Mouse (Mus musculus): ENCODE results near the gene Eya4. TPM values are rescaled to one million over a fixed set of nuclear protein-coding genes. Genes with fewer than 3 reads are reported as not detected.
A peak's percentile ranks its signal among the peaks of the same experiment; 100 is the strongest.

The Eya4 gene
- polyA plus RNA-seq, 1 experiment from 2014 or later = 3.3 TPM

- H3K27me3 ChIP-seq = no peaks in the 10 kb centered on the region
- POLR2A ChIA-PET = no interaction called here
- CTCF ChIA-PET = interaction anchor here (0.8 kb wide), 1 partner anchor 247 kb away, joined by 3 read pairs; no protein-coding TSS in a partner anchor
- TF ChIP-seq CTCF (IDR thresholded peaks at IDR 0.05) = no peak
- DNase-seq (ENCODE audit: low read depth, low spot score) (peak; percentile 30), ATAC-seq (peak; percentile 17)
- in situ Hi-C loops (cut with MboI; ENCODE audit: low pct_unique_long_range_greater_than_20kb) = no loop called here
These were observed 193.5 kb downstream of the Eya4 start for GRCm38 (mm10) chr10:23156866-23157625.

- POLR2A ChIA-PET = no interaction called here
- ATAC-seq = no peak
- no peaks in the 10 kb centered on the region for H3K27me3 ChIP-seq
- CTCF ChIA-PET = interaction anchor here (1.0 kb wide), 1 partner anchor 461 kb away, joined by 3 read pairs; no protein-coding TSS in a partner anchor
- DNase-seq (ENCODE audit: low read depth, low spot score) = no peak
- peak; percentile 58 for TF ChIP-seq CTCF (IDR thresholded peaks at IDR 0.05)
- in situ Hi-C loops (cut with MboI; ENCODE audit: low pct_unique_long_range_greater_than_20kb) = no loop called here
These were observed 200.2 kb downstream of the Eya4 start for GRCm38 (mm10) chr10:23150401-23150800.

- POLR2A ChIA-PET = no interaction called here
- CTCF ChIA-PET = no interaction called here
- DNase-seq (ENCODE audit: low read depth, low spot score) (no peak), ATAC-seq (no peak)
- no peak for TF ChIP-seq CTCF (IDR thresholded peaks at IDR 0.05)
- H3K27me3 ChIP-seq = no peaks in the 10 kb centered on the region
- in situ Hi-C loops (cut with MboI; ENCODE audit: low pct_unique_long_range_greater_than_20kb) = no loop called here
These were observed 206.0 kb downstream of the Eya4 start for GRCm38 (mm10) chr10:23144616-23145015.

GRCm38 (mm10) chr10:23127947-23128346, 222.6 kb downstream of the Eya4 start:
- ATAC-seq (no peak), DNase-seq (ENCODE audit: low read depth, low spot score) (no peak)
- no peak for TF ChIP-seq CTCF (IDR thresholded peaks at IDR 0.05)
- in situ Hi-C loops (cut with MboI; ENCODE audit: low pct_unique_long_range_greater_than_20kb) = no loop called here
- POLR2A ChIA-PET = no interaction called here
- CTCF ChIA-PET = no interaction called here
- no peaks in the 10 kb centered on the region for H3K27me3 ChIP-seq

- in situ Hi-C loops (cut with MboI; ENCODE audit: low pct_unique_long_range_greater_than_20kb) = no loop called here
- DNase-seq (ENCODE audit: low read depth, low spot score) = no peak
- POLR2A ChIA-PET = no interaction called here
- CTCF ChIA-PET = interaction anchor here (1.6 kb wide), 1 partner anchor 10 kb away, joined by 3 read pairs; no protein-coding TSS in a partner anchor
- no peak for TF ChIP-seq CTCF (IDR thresholded peaks at IDR 0.05)
- no peaks in the 10 kb centered on the region for H3K27me3 ChIP-seq
- ATAC-seq = no peak
These were observed 223.4 kb downstream of the Eya4 start for GRCm38 (mm10) chr10:23127151-23127550.

GRCm38 (mm10) chr10:23126529-23126928, 224.1 kb downstream of the Eya4 start:
- no peak for TF ChIP-seq CTCF (IDR thresholded peaks at IDR 0.05)
- DNase-seq (ENCODE audit: low read depth, low spot score) (no peak), ATAC-seq (no peak)
- ChIA-PET CTCF (interaction anchor here (1.6 kb wide), 1 partner anchor 10 kb away, joined by 3 read pairs; no protein-coding TSS in a partner anchor), POLR2A (no interaction called here)
- in situ Hi-C loops (cut with MboI; ENCODE audit: low pct_unique_long_range_greater_than_20kb) = no loop called here
- no peaks in the 10 kb centered on the region for H3K27me3 ChIP-seq

GRCm38 (mm10) chr10:23120437-23120836, 230.1 kb downstream of the Eya4 start:
- DNase-seq (ENCODE audit: low read depth, low spot score) (no peak), ATAC-seq (no peak)
- CTCF ChIA-PET = interaction anchor here (1.4 to 2.9 kb wide), 2 partner anchors 249 to 490 kb away, joined by 3 to 13 read pairs; no protein-coding TSS in a partner anchor
- H3K27me3 ChIP-seq = no peaks in the 10 kb centered on the region
- TF ChIP-seq CTCF (IDR thresholded peaks at IDR 0.05) = no peak
- in situ Hi-C loops (cut with MboI; ENCODE audit: low pct_unique_long_range_greater_than_20kb) = loop anchor here (5.0 kb wide), 1 partner anchor 282 kb away; no protein-coding TSS in a partner anchor
- POLR2A ChIA-PET = interaction anchor here (0.7 kb wide), 1 partner anchor 175 kb away, joined by 4 read pairs; no protein-coding TSS in a partner anchor

- in situ Hi-C loops (cut with MboI; ENCODE audit: low pct_unique_long_range_greater_than_20kb) = loop anchor here (5.0 kb wide), 2 partner anchors 45 to 495 kb away; no protein-coding TSS in a partner anchor
- TF ChIP-seq CTCF (IDR thresholded peaks at IDR 0.05) = peak; percentile 95
- DNase-seq (ENCODE audit: low read depth, low spot score) (peak; percentile 17), ATAC-seq (no peak)
- CTCF ChIA-PET = interaction anchor here (1.0 to 2.8 kb wide), 11 partner anchors 9 to 502 kb away, joined by 3 to 25 read pairs (median 4); no protein-coding TSS in a partner anchor
- POLR2A ChIA-PET = interaction anchor here (1.4 kb wide), 1 partner anchor 494 kb away, joined by 5 read pairs; no protein-coding TSS in a partner anchor
- H3K27me3 ChIP-seq = no peaks in the 10 kb centered on the region
These were observed 233.7 kb downstream of the Eya4 start for GRCm38 (mm10) chr10:23116786-23117410.

- CTCF ChIA-PET = interaction anchor here (1.0 to 2.8 kb wide), 9 partner anchors 8 to 503 kb away, joined by 3 to 25 read pairs (median 4); no protein-coding TSS in a partner anchor
- no peak for TF ChIP-seq CTCF (IDR thresholded peaks at IDR 0.05)
- in situ Hi-C loops (cut with MboI; ENCODE audit: low pct_unique_long_range_greater_than_20kb) = loop anchor here (5.0 kb wide), 2 partner anchors 44 to 496 kb away; no protein-coding TSS in a partner anchor
- no peak for ATAC-seq
- POLR2A ChIA-PET = interaction anchor here (1.4 kb wide), 1 partner anchor 494 kb away, joined by 5 read pairs; no protein-coding TSS in a partner anchor
- DNase-seq (ENCODE audit: low read depth, low spot score) = no peak
- no peaks in the 10 kb centered on the region for H3K27me3 ChIP-seq
These were observed 234.5 kb downstream of the Eya4 start for GRCm38 (mm10) chr10:23116063-23116462.

GRCm38 (mm10) chr10:23115321-23115720, 235.3 kb downstream of the Eya4 start:
- no peaks in the 10 kb centered on the region for H3K27me3 ChIP-seq
- in situ Hi-C loops (cut with MboI; ENCODE audit: low pct_unique_long_range_greater_than_20kb) = loop anchor here (5.0 kb wide), 2 partner anchors 43 to 497 kb away; no protein-coding TSS in a partner anchor
- DNase-seq (ENCODE audit: low read depth, low spot score) (no peak), ATAC-seq (no peak)
- ChIA-PET CTCF (interaction anchor here (1.1 to 1.4 kb wide), 2 partner anchors 47 to 496 kb away, joined by 4 to 6 read pairs; no protein-coding TSS in a partner anchor), POLR2A (interaction anchor here (0.5 kb wide), 1 partner anchor 487 kb away, joined by 4 read pairs; no protein-coding TSS in a partner anchor)
- no peak for TF ChIP-seq CTCF (IDR thresholded peaks at IDR 0.05)

Data from Patski (cell line).